Comparison of ENCODE assay signal across 14 mouse cellular contexts in the genomic region with DNA sequence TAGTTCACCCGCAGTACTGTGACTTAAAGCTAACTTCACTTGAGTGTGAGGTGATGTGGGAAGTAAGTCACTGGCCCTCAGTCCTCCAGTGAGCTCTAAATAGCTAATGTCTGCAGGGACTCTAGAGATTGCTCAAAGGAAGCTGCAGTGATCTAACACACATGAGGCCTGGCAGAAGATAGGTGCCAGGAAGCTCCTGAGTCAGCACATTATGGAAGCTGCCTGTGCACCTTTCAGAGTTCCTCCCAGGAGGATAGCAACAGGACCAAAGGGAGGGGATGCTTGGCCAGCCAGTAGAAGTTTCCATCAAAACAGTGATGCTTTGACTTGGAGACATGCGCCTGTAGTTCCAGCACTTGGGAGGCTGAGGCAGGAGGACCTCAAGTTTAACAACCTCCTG.
DNase-seq lines count a peak whose midpoint lies in the region; ATAC-seq lines count a peak whose summit lies in the region.
"Had no signal": no experiment of that assay in that cellular context is flagged by ENCODE, and none has a peak within 500 bp of the region (broad histone marks: within the 10 kb centered on the region; RNA-seq: fewer than 3 reads in every experiment).

No protein-coding gene starts in this region.

- H3K9me3 ChIP-seq in heart, embryonic 11.5 days (replicated peaks; ENCODE audit: control insufficient read depth, low read length) = no peaks in the 10 kb centered on the region
- no peaks in the 10 kb centered on the region for H3K9me3 ChIP-seq in liver, embryonic 13.5 days (replicated peaks)
- H3K9me3 ChIP-seq in neural tube, embryonic 15.5 days (replicated peaks) = no peaks in the 10 kb centered on the region
- H3K9me3 ChIP-seq: forebrain, embryonic 10.5 days; megakaryocyte, embryonic 14.5 days had no signal

- H3K36me3 ChIP-seq in heart, embryonic 11.5 days (ENCODE audit: control insufficient read depth, insufficient read depth, low read length) = peaks cover 9% of the 10 kb centered on the region; the same call in 1 of the 2 replicates
- peaks cover 54% of the 10 kb centered on the region for H3K36me3 ChIP-seq in liver, embryonic 13.5 days
- peaks cover 49% of the 10 kb centered on the region for H3K36me3 ChIP-seq in neural tube, embryonic 15.5 days

- H3K27me3 ChIP-seq in heart, embryonic 11.5 days (ENCODE audit: control insufficient read depth, insufficient read depth, low read length) = no peaks in the 10 kb centered on the region
- no peaks in the 10 kb centered on the region for H3K27me3 ChIP-seq in liver, embryonic 13.5 days
- H3K27me3 ChIP-seq in neural tube, embryonic 15.5 days (replicated peaks) = no peaks in the 10 kb centered on the region
- H3K27me3 ChIP-seq: megakaryocyte, embryonic 14.5 days; Patski had no signal

- H3K4me3 ChIP-seq in heart, embryonic 11.5 days (ENCODE audit: low read depth, low read length) = no peak overlapping the region
- no peak overlapping the region for H3K4me3 ChIP-seq in liver, embryonic 13.5 days (replicated peaks)
- H3K4me3 ChIP-seq in brown adipose tissue, adult 24 weeks (ENCODE audit: insufficient read depth, low read depth, low read length) = no peak overlapping the region
- H3K4me3 ChIP-seq in neural tube, embryonic 15.5 days (replicated peaks) = no peak overlapping the region
- H3K4me3 ChIP-seq: forebrain, embryonic 10.5 days; megakaryocyte, embryonic 14.5 days had no signal

- no peak overlapping the region for H3K4me2 ChIP-seq in heart, embryonic 11.5 days
- H3K4me2 ChIP-seq in liver, embryonic 13.5 days = no peak overlapping the region
- no peak overlapping the region for H3K4me2 ChIP-seq in neural tube, embryonic 15.5 days

- no peak for DNase-seq in heart, postnatal 14 days
- DNase-seq in liver, embryonic 13.5 days = no peak
- no peak for DNase-seq in liver
- no peak for DNase-seq in testis, postnatal 14 days (ENCODE audit: low spot score)
- no peak for DNase-seq in yolk sac, embryonic 10.5 days (ENCODE audit: low spot score)
- DNase-seq: adrenal gland, adult 2 months; cerebellum, adult 11 months; kidney, postnatal 25 days had no signal

- ATAC-seq in heart, embryonic 11.5 days (replicated peaks; ENCODE audit: insufficient number of reproducible peaks, low FRiP score, low TSS enrichment) = no peak
- 0 out of 2 replicates have a peak, but pooled peaks have one; percentile 14 for ATAC-seq in liver, embryonic 13.5 days (ENCODE audit: low read depth)
- no peak for ATAC-seq in neural tube, embryonic 15.5 days (ENCODE audit: low FRiP score)
- ATAC-seq: Patski had no signal

- 76% methylated on average over 2 of the region's 2 CpGs for WGBS in heart, embryonic 11.5 days (ENCODE audit: insufficient replicate concordance)
- 59% methylated on average over 2 of the region's 2 CpGs for WGBS in liver, embryonic 13.5 days (ENCODE audit: insufficient replicate concordance)
- WGBS in neural tube, embryonic 15.5 days = 95% methylated on average over 2 of the region's 2 CpGs

- peaks cover 30% of the 10 kb centered on the region for H3K4me1 ChIP-seq in heart, embryonic 11.5 days (ENCODE audit: control insufficient read depth, insufficient read depth, low read length)
- H3K4me1 ChIP-seq in liver, embryonic 13.5 days (replicated peaks) = peaks cover 19% of the 10 kb centered on the region
- H3K4me1 ChIP-seq in brown adipose tissue, adult 24 weeks (ENCODE audit: control insufficient read depth, insufficient read depth, insufficient read length, low read length) = peaks cover 10% of the 10 kb centered on the region; the same call in 1 of the 2 replicates
- H3K4me1 ChIP-seq in neural tube, embryonic 15.5 days = no peaks in the 10 kb centered on the region
- H3K4me1 ChIP-seq: forebrain, embryonic 10.5 days had no signal

- peak overlapping the region; percentile 73 for H3K27ac ChIP-seq in heart, embryonic 11.5 days (ENCODE audit: low read depth, low read length)
- peak overlapping the region; percentile 19; the same call in 1 of the 2 replicates for H3K27ac ChIP-seq in liver, embryonic 13.5 days
- peak overlapping the region; percentile 22; the same call in 1 of the 2 replicates for H3K27ac ChIP-seq in brown adipose tissue, adult 24 weeks (replicated peaks; ENCODE audit: low read depth, low read length)
- H3K27ac ChIP-seq in neural tube, embryonic 15.5 days (replicated peaks) = peak overlapping the region; percentile 3; the same call in 1 of the 2 replicates
- H3K27ac ChIP-seq: forebrain, embryonic 10.5 days had no signal

- intact Hi-C loops in heart, postnatal 14 days (cut with DNase I) = no loop called here

- no peak overlapping the region for H3K9ac ChIP-seq in heart, embryonic 11.5 days (ENCODE audit: low read depth, low read length)
- no peak overlapping the region for H3K9ac ChIP-seq in liver, embryonic 13.5 days
- no peak overlapping the region for H3K9ac ChIP-seq in neural tube, embryonic 15.5 days (replicated peaks)

Comparison
In these comparisons a context has a peak if more than half of its experiments do, and no peak if none do; other contexts are left out.
1. H3K27ac ChIP-seq: peak in every context shown above with its lines; median percentile 73 in heart, embryonic 11.5 days; 22 in brown adipose tissue, adult 24 weeks; 19 in liver, embryonic 13.5 days; 3 in neural tube, embryonic 15.5 days.